Mouse (Mus musculus) megakaryocyte, embryonic 14.5 days (primary cell): ENCODE measurements around the gene Atp8b3.

Experiments
- FLI1 ChIP-seq: IDR thresholded peaks from 2 replicates; pipeline ENCODE4 v1.6.1; 2012; ENCODE audit warnings: low read length, inconsistent platforms, mixed read lengths
- GATA1 ChIP-seq: IDR thresholded peaks from 3 replicates; pipeline ENCODE4 v1.6.1; 2012; ENCODE audit warnings: mixed read lengths, low read length, inconsistent platforms, borderline replicate concordance

- no peak for TF ChIP-seq GATA1
- no peak for TF ChIP-seq FLI1
Observed at GRCm38 (mm10) chr10:80519287-80519686, 19.6 kb downstream of the Atp8b3 start.
